Mouse (Mus musculus): ENCODE measurements at regions not wholly inside any gene's neighbourhood (a gene's known extent, or its start where the extent isn't known, plus 50 kb on each side); places are given as distances from the start of the nearest gene placed in this dataset.

DNA sequence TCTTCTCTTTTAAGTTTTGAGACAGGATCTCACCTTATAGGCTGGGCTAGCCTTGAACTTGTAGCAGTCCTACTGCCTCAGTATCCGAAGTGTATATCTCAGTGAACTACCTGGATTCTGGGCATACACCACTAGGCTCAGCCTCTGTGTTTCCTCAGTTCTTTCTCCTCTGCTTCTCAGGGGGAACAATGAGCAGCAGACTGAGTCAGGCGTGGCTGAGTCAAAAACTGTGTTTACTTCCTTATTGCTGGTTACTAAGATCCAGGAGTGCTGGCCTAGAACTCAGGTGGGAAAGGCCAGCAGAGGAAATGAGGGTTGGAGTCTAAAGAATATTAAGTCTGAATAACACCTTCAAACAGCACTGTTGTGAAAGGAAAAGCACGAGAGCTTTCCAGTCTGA is 54.9 kb upstream of the Raph1 start:
- Histone ChIP-seq H3K27ac (ENCODE audit: insufficient read depth, low read length) (no peak overlapping the region), H3K27me3 (ENCODE audit: control insufficient read depth, insufficient read depth, low read length) (no peaks in the 10 kb centered on the region), H3K4me1 (ENCODE audit: control insufficient read depth, insufficient read depth, insufficient read length) (0 out of 2 replicates have a peak, but pooled peaks cover 2% of the 10 kb centered on the region), H3K36me3 (ENCODE audit: control insufficient read depth, insufficient read depth, low read length) (no peaks in the 10 kb centered on the region), H3K4me3 (ENCODE audit: extremely low read depth, insufficient read depth, insufficient read length) (no peak overlapping the region)
- no peak for DNase-seq (ENCODE audit: low read depth in 1 of 2, low spot score in 2 of 2)
- TF ChIP-seq POLR2A (IDR thresholded peaks at IDR 0.05; ENCODE audit: low read depth, low read length) (no peak), CTCF (IDR thresholded peaks at IDR 0.05; ENCODE audit: extremely low read depth, insufficient read depth, insufficient read length, insufficient replicate concordance) (no peak)
- WGBS: 75% methylated on average over 3 of the region's 3 CpGs

GRCm38 (mm10) chr1:60621064-60621726 is 54.3 kb upstream of the Raph1 start:
- TF ChIP-seq CTCF (IDR thresholded peaks at IDR 0.05; ENCODE audit: extremely low read depth, insufficient read depth, insufficient read length, insufficient replicate concordance) (no peak), POLR2A (IDR thresholded peaks at IDR 0.05; ENCODE audit: low read depth, low read length) (no peak)
- Histone ChIP-seq H3K27ac (ENCODE audit: insufficient read depth, low read length) (no peak overlapping the region), H3K36me3 (ENCODE audit: control insufficient read depth, insufficient read depth, low read length) (no peaks in the 10 kb centered on the region), H3K4me3 (ENCODE audit: extremely low read depth, insufficient read depth, insufficient read length) (no peak overlapping the region), H3K27me3 (ENCODE audit: control insufficient read depth, insufficient read depth, low read length) (no peaks in the 10 kb centered on the region), H3K4me1 (ENCODE audit: control insufficient read depth, insufficient read depth, insufficient read length) (0 out of 2 replicates have a peak, but pooled peaks cover 2% of the 10 kb centered on the region)
- 86% methylated on average over 8 of the region's 8 CpGs for WGBS
- no peak for DNase-seq (ENCODE audit: low read depth in 1 of 2, low spot score in 2 of 2)

DNA sequence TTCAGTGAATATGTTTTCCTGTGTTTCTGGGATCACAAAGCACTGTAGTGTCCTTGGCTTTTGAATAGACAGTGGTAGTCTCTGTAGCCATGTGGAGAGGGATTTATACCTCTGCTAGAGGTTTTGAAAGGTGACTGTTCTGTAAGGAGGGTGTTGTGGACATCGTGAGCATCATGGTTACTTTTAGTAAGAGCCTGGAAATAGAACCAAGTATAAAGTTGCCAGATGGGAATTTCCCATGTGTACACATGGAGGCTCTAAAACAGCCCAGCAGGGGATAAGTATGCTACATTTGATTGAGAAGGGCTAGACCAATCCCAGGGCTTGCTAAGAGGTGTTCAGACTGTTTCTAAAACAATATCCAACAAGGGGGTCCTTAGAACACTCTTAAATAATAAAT is 51.5 kb upstream of the Raph1 start:
- no peaks in the 10 kb centered on the region for H3K27me3 ChIP-seq (ENCODE audit: control insufficient read depth, insufficient read depth, low read length)
- no peaks in the 10 kb centered on the region for H3K36me3 ChIP-seq (ENCODE audit: control insufficient read depth, insufficient read depth, low read length)
- H3K4me1 ChIP-seq (ENCODE audit: control insufficient read depth, insufficient read depth, insufficient read length): 0 out of 2 replicates have a peak, but pooled peaks cover 2% of the 10 kb centered on the region
- 83% methylated on average over 1 of the region's 1 CpGs for WGBS
- no peak for DNase-seq (ENCODE audit: low read depth in 1 of 2, low spot score in 2 of 2)
- TF ChIP-seq CTCF (IDR thresholded peaks at IDR 0.05; ENCODE audit: extremely low read depth, insufficient read depth, insufficient read length, insufficient replicate concordance) (no peak), POLR2A (IDR thresholded peaks at IDR 0.05; ENCODE audit: low read depth, low read length) (no peak)
- no peak overlapping the region for H3K27ac ChIP-seq (ENCODE audit: insufficient read depth, low read length)
- no peak overlapping the region for H3K4me3 ChIP-seq (ENCODE audit: extremely low read depth, insufficient read depth, insufficient read length)

GRCm38 (mm10) chr1:60616916-60617315 is 50.0 kb upstream of the Raph1 start:
- WGBS: 67% methylated on average over 2 of the region's 2 CpGs

More at GRCm38 (mm10) chr1:60616916-60617315, 50.0 kb upstream of the Raph1 start:
- Histone ChIP-seq H3K27me3 (ENCODE audit: control insufficient read depth, insufficient read depth, low read length) (no peaks in the 10 kb centered on the region), H3K27ac (ENCODE audit: insufficient read depth, low read length) (no peak overlapping the region), H3K4me3 (ENCODE audit: extremely low read depth, insufficient read depth, insufficient read length) (no peak overlapping the region), H3K36me3 (ENCODE audit: control insufficient read depth, insufficient read depth, low read length) (no peaks in the 10 kb centered on the region), H3K4me1 (ENCODE audit: control insufficient read depth, insufficient read depth, insufficient read length) (peaks cover 2% of the 10 kb centered on the region; the same call in 1 of the 2 replicates)
- no peak for DNase-seq (ENCODE audit: low read depth in 1 of 2, low spot score in 2 of 2)
- TF ChIP-seq CTCF (IDR thresholded peaks at IDR 0.05; ENCODE audit: extremely low read depth, insufficient read depth, insufficient read length, insufficient replicate concordance) (no peak), POLR2A (IDR thresholded peaks at IDR 0.05; ENCODE audit: low read depth, low read length) (no peak)
